Mouse (Mus musculus): Measurements from ENCODE around the gene Tspan15. TPM values are rescaled to one million over a fixed set of nuclear protein-coding genes. Genes with fewer than 3 reads are reported as not detected.

Gene Tspan15
- polyA plus RNA-seq, 1 experiment: not detected

- TF ChIP-seq POLR2A (IDR thresholded peaks at IDR 0.05; ENCODE audit: borderline replicate concordance, low read depth, low read length): no peak
- TF ChIP-seq CTCF (IDR thresholded peaks at IDR 0.05; ENCODE audit: low read depth, low read length): no peak
- no peaks in the 10 kb centered on the region for H3K4me1 ChIP-seq (ENCODE audit: control insufficient read depth, insufficient read depth, low read length)
- H3K27ac ChIP-seq (ENCODE audit: insufficient read depth, low read depth, low read length): no peak overlapping the region
- no peak overlapping the region for H3K4me3 ChIP-seq (ENCODE audit: insufficient read depth, low read length)
These were observed 21.6 kb upstream of the Tspan15 start for GRCm38 (mm10) chr10:62252496-62253235.

- TF ChIP-seq POLR2A (IDR thresholded peaks at IDR 0.05; ENCODE audit: borderline replicate concordance, low read depth, low read length): no peak
- no peak for TF ChIP-seq CTCF (IDR thresholded peaks at IDR 0.05; ENCODE audit: low read depth, low read length)
- Histone ChIP-seq H3K27ac (ENCODE audit: insufficient read depth, low read depth, low read length) (no peak within 1 kb of the TSS), H3K4me1 (ENCODE audit: control insufficient read depth, insufficient read depth, low read length) (no peaks in the 10 kb centered on the region), H3K4me3 (ENCODE audit: insufficient read depth, low read length) (no peak within 1 kb of the TSS)
These were observed 21.0 kb upstream of the Tspan15 start, which contains the start of gene Tacr2 for GRCm38 (mm10) chr10:62252000-62252488. Gene Tacr2, plus strand, starts transcription at chr10:62252438.

GRCm38 (mm10) chr10:62247815-62248214 is 16.8 kb upstream of the Tspan15 start:
- Histone ChIP-seq H3K4me1 (ENCODE audit: control insufficient read depth, insufficient read depth, low read length) (no peaks in the 10 kb centered on the region), H3K27ac (ENCODE audit: insufficient read depth, low read depth, low read length) (no peak overlapping the region), H3K4me3 (ENCODE audit: insufficient read depth, low read length) (no peak overlapping the region)
- TF ChIP-seq CTCF (IDR thresholded peaks at IDR 0.05; ENCODE audit: low read depth, low read length): no peak
- TF ChIP-seq POLR2A (IDR thresholded peaks at IDR 0.05; ENCODE audit: borderline replicate concordance, low read depth, low read length): no peak

GRCm38 (mm10) chr10:62247156-62247555 is 16.1 kb upstream of the Tspan15 start:
- TF ChIP-seq POLR2A (IDR thresholded peaks at IDR 0.05; ENCODE audit: borderline replicate concordance, low read depth, low read length): no peak
- no peak for TF ChIP-seq CTCF (IDR thresholded peaks at IDR 0.05; ENCODE audit: low read depth, low read length)
- Histone ChIP-seq H3K4me1 (ENCODE audit: control insufficient read depth, insufficient read depth, low read length) (no peaks in the 10 kb centered on the region), H3K27ac (ENCODE audit: insufficient read depth, low read depth, low read length) (no peak overlapping the region), H3K4me3 (ENCODE audit: insufficient read depth, low read length) (no peak overlapping the region)

GRCm38 (mm10) chr10:62244067-62244466 is 13.0 kb upstream of the Tspan15 start:
- TF ChIP-seq CTCF (IDR thresholded peaks at IDR 0.05; ENCODE audit: low read depth, low read length) (no peak), POLR2A (IDR thresholded peaks at IDR 0.05; ENCODE audit: borderline replicate concordance, low read depth, low read length) (no peak)
- Histone ChIP-seq H3K4me3 (ENCODE audit: insufficient read depth, low read length) (no peak overlapping the region), H3K27ac (ENCODE audit: insufficient read depth, low read depth, low read length) (no peak overlapping the region), H3K4me1 (ENCODE audit: control insufficient read depth, insufficient read depth, low read length) (no peaks in the 10 kb centered on the region)

- Histone ChIP-seq H3K27ac (ENCODE audit: insufficient read depth, low read depth, low read length) (no peak overlapping the region), H3K4me3 (ENCODE audit: insufficient read depth, low read length) (no peak overlapping the region), H3K4me1 (ENCODE audit: control insufficient read depth, insufficient read depth, low read length) (no peaks in the 10 kb centered on the region)
- TF ChIP-seq CTCF (IDR thresholded peaks at IDR 0.05; ENCODE audit: low read depth, low read length) (no peak), POLR2A (IDR thresholded peaks at IDR 0.05; ENCODE audit: borderline replicate concordance, low read depth, low read length) (no peak)
These were observed 11.8 kb upstream of the Tspan15 start for GRCm38 (mm10) chr10:62242896-62243295.

- Histone ChIP-seq H3K4me1 (ENCODE audit: control insufficient read depth, insufficient read depth, low read length) (no peaks in the 10 kb centered on the region), H3K4me3 (ENCODE audit: insufficient read depth, low read length) (no peak overlapping the region), H3K27ac (ENCODE audit: insufficient read depth, low read depth, low read length) (no peak overlapping the region)
- TF ChIP-seq POLR2A (IDR thresholded peaks at IDR 0.05; ENCODE audit: borderline replicate concordance, low read depth, low read length): no peak
- no peak for TF ChIP-seq CTCF (IDR thresholded peaks at IDR 0.05; ENCODE audit: low read depth, low read length)
These were observed 11.3 kb upstream of the Tspan15 start for GRCm38 (mm10) chr10:62242358-62242757.

GRCm38 (mm10) chr10:62239270-62239669 is 8.2 kb upstream of the Tspan15 start:
- Histone ChIP-seq H3K4me1 (ENCODE audit: control insufficient read depth, insufficient read depth, low read length) (no peaks in the 10 kb centered on the region), H3K4me3 (ENCODE audit: insufficient read depth, low read length) (no peak overlapping the region), H3K27ac (ENCODE audit: insufficient read depth, low read depth, low read length) (no peak overlapping the region)
- TF ChIP-seq CTCF (IDR thresholded peaks at IDR 0.05; ENCODE audit: low read depth, low read length) (no peak), POLR2A (IDR thresholded peaks at IDR 0.05; ENCODE audit: borderline replicate concordance, low read depth, low read length) (no peak)

- H3K27ac ChIP-seq (ENCODE audit: insufficient read depth, low read depth, low read length): no peak overlapping the region
- TF ChIP-seq CTCF (IDR thresholded peaks at IDR 0.05; ENCODE audit: low read depth, low read length): no peak
- no peak for TF ChIP-seq POLR2A (IDR thresholded peaks at IDR 0.05; ENCODE audit: borderline replicate concordance, low read depth, low read length)
- no peaks in the 10 kb centered on the region for H3K4me1 ChIP-seq (ENCODE audit: control insufficient read depth, insufficient read depth, low read length)
- H3K4me3 ChIP-seq (ENCODE audit: insufficient read depth, low read length): no peak overlapping the region
These were observed 7.6 kb upstream of the Tspan15 start for GRCm38 (mm10) chr10:62238688-62239087.

GRCm38 (mm10) chr10:62237205-62237604 is 6.2 kb upstream of the Tspan15 start:
- H3K4me1 ChIP-seq (ENCODE audit: control insufficient read depth, insufficient read depth, low read length): no peaks in the 10 kb centered on the region
- H3K4me3 ChIP-seq (ENCODE audit: insufficient read depth, low read length): no peak overlapping the region
- TF ChIP-seq CTCF (IDR thresholded peaks at IDR 0.05; ENCODE audit: low read depth, low read length) (no peak), POLR2A (IDR thresholded peaks at IDR 0.05; ENCODE audit: borderline replicate concordance, low read depth, low read length) (no peak)
- no peak overlapping the region for H3K27ac ChIP-seq (ENCODE audit: insufficient read depth, low read depth, low read length)

All from bone marrow macrophage, adult 2 months (primary cell).